Mouse (Mus musculus): ENCODE results near the gene Sf3a3. TPM values are rescaled to one million over a fixed set of nuclear protein-coding genes. Genes with fewer than 3 reads are reported as not detected.
A peak's percentile ranks its signal among the peaks of the same experiment; 100 is the strongest.
"Not testable (repeated sequence)": the region's sequence is repeated elsewhere in the genome, so short reads cannot be mapped to it uniquely, and the experiment has no call there.

Sf3a3 gene
- polyA plus RNA-seq, 2 experiments = 42.1 to 59.2 TPM

DNA sequence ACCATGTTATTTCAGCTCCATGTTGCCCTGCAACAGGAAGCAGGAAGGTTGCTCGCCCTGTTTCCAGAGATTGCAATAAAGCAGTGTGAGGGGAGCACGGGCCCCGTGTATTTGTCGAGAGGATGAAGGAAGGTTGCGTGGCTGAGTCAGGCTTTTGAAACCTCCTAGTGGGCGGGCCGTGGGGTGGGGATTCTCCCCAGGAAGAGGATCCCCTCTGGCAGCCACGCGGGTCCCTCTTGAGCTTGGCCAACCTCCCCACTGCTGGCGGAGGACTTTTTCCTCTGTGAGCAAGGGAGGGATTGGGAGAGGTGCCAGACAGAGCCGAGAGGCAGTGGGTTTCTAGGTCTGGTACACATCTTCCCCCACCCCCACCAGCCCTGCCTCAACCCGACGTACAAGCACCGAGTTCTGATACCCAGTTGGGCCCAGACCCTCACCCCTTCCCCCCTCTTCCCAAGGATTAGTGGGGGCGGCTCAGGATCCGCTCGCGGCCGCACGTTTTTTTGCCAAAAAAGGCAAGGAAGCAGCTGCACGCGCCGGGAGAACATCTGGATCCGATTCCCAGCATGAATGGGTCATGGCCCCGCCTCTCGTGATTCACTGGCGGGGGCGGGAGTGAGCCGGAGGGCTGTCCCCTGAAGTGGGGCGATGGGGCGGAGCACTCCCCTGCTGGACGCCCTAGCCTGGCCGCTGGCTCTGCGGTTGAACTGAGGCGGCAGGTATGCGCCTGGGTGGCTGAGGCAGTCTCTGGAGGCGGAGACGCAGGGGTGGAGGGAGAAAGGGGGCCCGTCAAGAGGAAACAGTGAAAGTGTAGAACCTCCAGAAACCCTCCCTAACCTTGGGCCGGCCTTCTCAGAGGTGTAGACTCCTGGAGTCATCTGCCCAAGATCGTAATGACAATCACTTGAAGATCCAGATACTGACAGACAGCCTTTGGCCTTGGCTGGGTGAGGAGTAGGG is 5.8 kb upstream of the Sf3a3 start:
- 3% methylated on average over 41 of the region's 41 CpGs for WGBS (ENCODE audit: insufficient replicate concordance)
- peak; percentile 75 for ATAC-seq (ENCODE audit: insufficient read depth)

DNA sequence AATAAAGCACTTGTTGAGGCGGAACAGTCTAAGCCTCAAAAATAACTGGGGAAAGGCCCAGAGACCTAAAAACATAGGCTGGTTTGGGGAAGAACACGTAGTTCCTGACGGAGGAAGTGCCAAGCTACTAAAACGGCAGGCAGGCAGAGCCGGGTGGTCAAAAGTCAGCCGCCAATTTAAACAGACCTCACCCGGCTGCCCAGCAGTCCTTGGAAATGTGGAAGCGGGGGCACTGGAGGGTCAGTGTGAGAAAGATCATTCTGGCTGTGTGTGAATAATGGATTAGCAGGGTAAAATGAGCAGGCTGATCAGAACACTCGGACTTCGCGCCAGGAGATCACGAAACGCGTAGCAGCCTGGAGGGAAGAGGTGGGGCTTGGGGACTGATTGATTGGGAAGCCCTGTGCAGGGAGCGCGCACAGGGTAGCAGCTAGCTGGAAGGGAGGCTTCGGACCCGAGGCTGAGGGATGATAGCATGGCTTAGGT is 4.6 kb upstream of the Sf3a3 start:
- DNase-seq (ENCODE audit: low read depth in 3 of 3, low spot score in 3 of 3) (no peak), ATAC-seq (ENCODE audit: insufficient read depth) (no peak)
- Histone ChIP-seq H3K27me3 (ENCODE audit: control insufficient read depth, insufficient read depth, low read length) (no peaks in the 10 kb centered on the region), H3K36me3 (replicated peaks; ENCODE audit: control insufficient read depth, insufficient read depth, low read depth) (no peaks in the 10 kb centered on the region; the same call in 1 of the 2 replicates), H3K4me3 (ENCODE audit: insufficient read depth in 1 of 2, low read depth in 2 of 2, low read length in 2 of 2) (peak overlapping the region; percentile 30 to 40; a peak in 3 of 4 replicates), H3K27ac (peak overlapping the region; percentile 51), H3K9ac (replicated peaks) (peak overlapping the region; percentile 60), H3K4me1 (replicated peaks; ENCODE audit: control insufficient read depth in 2 of 2, insufficient read depth in 2 of 2, low read length in 1 of 2) (peaks cover 35 to 38% of the 10 kb centered on the region in 2 experiments), H3K4me2 (ENCODE audit: low read depth) (peak overlapping the region; percentile 80), H3K9me3 (ENCODE audit: control insufficient read depth, low read length) (no peaks in the 10 kb centered on the region)
- 3% methylated on average over 18 of the region's 18 CpGs for WGBS (ENCODE audit: insufficient replicate concordance)
- no peak for TF ChIP-seq CTCF (IDR thresholded peaks at IDR 0.05; ENCODE audit: low read depth)
- no peak for TF ChIP-seq EP300 (IDR thresholded peaks at IDR 0.05; ENCODE audit: low read depth)

More for the DNA sequence above, 5.8 kb upstream of the Sf3a3 start:
- peak overlapping the region; percentile 61 for H3K9ac ChIP-seq (replicated peaks)
- H3K4me1 ChIP-seq (replicated peaks; ENCODE audit: control insufficient read depth in 2 of 2, insufficient read depth in 2 of 2, low read length in 1 of 2) = peaks cover 38 to 42% of the 10 kb centered on the region in 2 experiments
- no peaks in the 10 kb centered on the region; the same call in 1 of the 2 replicates for H3K36me3 ChIP-seq (replicated peaks; ENCODE audit: control insufficient read depth, insufficient read depth, low read depth)
- H3K27ac ChIP-seq = peak overlapping the region; percentile 51
- no peaks in the 10 kb centered on the region for H3K9me3 ChIP-seq (ENCODE audit: control insufficient read depth, low read length)
- H3K4me2 ChIP-seq (ENCODE audit: low read depth) = peak overlapping the region; percentile 80
- DNase-seq (ENCODE audit: low read depth in 3 of 3, low spot score in 3 of 3) = peak; percentile 60 to 69 (median 63)
- H3K27me3 ChIP-seq (ENCODE audit: control insufficient read depth, insufficient read depth, low read length) = no peaks in the 10 kb centered on the region
- H3K4me3 ChIP-seq (ENCODE audit: insufficient read depth in 1 of 2, low read depth in 2 of 2, low read length in 2 of 2) = peak overlapping the region; percentile 52 to 59
- TF ChIP-seq CTCF (IDR thresholded peaks at IDR 0.05; ENCODE audit: low read depth) = peak; percentile 40
- no peak for TF ChIP-seq EP300 (IDR thresholded peaks at IDR 0.05; ENCODE audit: low read depth)

GRCm38 (mm10) chr4:124710776-124711291 is 3.7 kb upstream of the Sf3a3 start:
- no peak for DNase-seq (ENCODE audit: low read depth in 3 of 3, low spot score in 3 of 3)
- H3K4me3 ChIP-seq (ENCODE audit: insufficient read depth in 1 of 2, low read depth in 2 of 2, low read length in 2 of 2) = no peak overlapping the region
- peak overlapping the region; percentile 80; the same call in 1 of the 2 replicates for H3K4me2 ChIP-seq (ENCODE audit: low read depth)
- TF ChIP-seq CTCF (IDR thresholded peaks at IDR 0.05; ENCODE audit: low read depth) = peak; percentile 71
- TF ChIP-seq EP300 (IDR thresholded peaks at IDR 0.05; ENCODE audit: low read depth) = no peak
- no peak overlapping the region for H3K9ac ChIP-seq (replicated peaks)
- H3K36me3 ChIP-seq (replicated peaks; ENCODE audit: control insufficient read depth, insufficient read depth, low read depth) = peaks cover under 1% of the 10 kb centered on the region; the same call in 1 of the 2 replicates
- 5% methylated on average over 5 of the region's 5 CpGs for WGBS (ENCODE audit: insufficient replicate concordance)
- H3K4me1 ChIP-seq (replicated peaks; ENCODE audit: control insufficient read depth in 2 of 2, insufficient read depth in 2 of 2, low read length in 1 of 2) = peaks cover 35 to 43% of the 10 kb centered on the region in 2 experiments
- H3K27me3 ChIP-seq (ENCODE audit: control insufficient read depth, insufficient read depth, low read length) = no peaks in the 10 kb centered on the region
- no peak for ATAC-seq (ENCODE audit: insufficient read depth)
- H3K9me3 ChIP-seq (ENCODE audit: control insufficient read depth, low read length) = no peaks in the 10 kb centered on the region
- no peak overlapping the region for H3K27ac ChIP-seq

GRCm38 (mm10) chr4:124712618-124713017 is 2.0 kb upstream of the Sf3a3 start:
- H3K36me3 ChIP-seq (replicated peaks; ENCODE audit: control insufficient read depth, insufficient read depth, low read depth) = peaks cover 8% of the 10 kb centered on the region; the same call in 1 of the 2 replicates
- H3K4me3 ChIP-seq (ENCODE audit: insufficient read depth in 1 of 2, low read depth in 2 of 2, low read length in 2 of 2) = no peak overlapping the region
- H3K27me3 ChIP-seq (ENCODE audit: control insufficient read depth, insufficient read depth, low read length) = no peaks in the 10 kb centered on the region
- H3K27ac ChIP-seq = peak overlapping the region; percentile 69
- peak overlapping the region; percentile 1; the same call in 1 of the 2 replicates for H3K4me2 ChIP-seq (ENCODE audit: low read depth)
- H3K4me1 ChIP-seq (replicated peaks; ENCODE audit: control insufficient read depth in 2 of 2, insufficient read depth in 2 of 2, low read length in 1 of 2) = peaks cover 40 to 43% of the 10 kb centered on the region in 2 experiments
- DNase-seq (ENCODE audit: low read depth in 3 of 3, low spot score in 3 of 3) = peak; percentile 68 to 76 (median 74)
- no peak overlapping the region; the same call in 1 of the 2 replicates for H3K9ac ChIP-seq (replicated peaks)
- WGBS (ENCODE audit: insufficient replicate concordance) = 39% methylated on average over 6 of the region's 6 CpGs
- TF ChIP-seq EP300 (IDR thresholded peaks at IDR 0.05; ENCODE audit: low read depth) = peak; percentile 69
- TF ChIP-seq CTCF (IDR thresholded peaks at IDR 0.05; ENCODE audit: low read depth) = no peak
- no peaks in the 10 kb centered on the region for H3K9me3 ChIP-seq (ENCODE audit: control insufficient read depth, low read length)
- ATAC-seq (ENCODE audit: insufficient read depth) = peak; percentile 69

DNA sequence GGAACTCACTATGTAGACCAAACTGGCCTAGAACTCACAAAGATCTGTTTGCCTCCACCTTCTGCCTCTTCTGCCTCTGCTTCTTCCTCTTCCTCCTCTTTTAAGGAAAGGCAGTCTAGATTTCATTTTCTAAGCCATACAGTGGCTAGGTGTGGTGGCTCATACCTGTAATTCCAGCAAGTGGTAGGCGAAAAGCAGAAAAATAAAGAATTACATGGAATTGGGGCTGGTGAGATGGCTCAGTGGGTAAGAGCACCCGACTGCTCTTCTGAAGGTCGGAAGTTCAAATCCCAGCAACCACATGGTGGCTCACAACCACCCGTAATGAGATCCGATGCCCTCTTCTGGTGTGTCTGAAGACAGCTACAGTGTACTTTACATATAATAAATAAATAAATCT is 726 bp upstream of the Sf3a3 start:
- ATAC-seq (ENCODE audit: insufficient read depth); DNase-seq (ENCODE audit: low read depth in 3 of 3, low spot score in 3 of 3): not testable (repeated sequence)

More for the DNA sequence above, 726 bp upstream of the Sf3a3 start:
- 59% methylated on average over 5 of the region's 5 CpGs for WGBS (ENCODE audit: insufficient replicate concordance)
- H3K4me2 ChIP-seq (ENCODE audit: low read depth) = peak overlapping the region; percentile 75
- H3K4me1 ChIP-seq (replicated peaks; ENCODE audit: control insufficient read depth in 2 of 2, insufficient read depth in 2 of 2, low read length in 1 of 2) = peaks cover 38% of the 10 kb centered on the region in 2 experiments
- H3K9ac ChIP-seq (replicated peaks); H3K27ac ChIP-seq; H3K4me3 ChIP-seq (ENCODE audit: insufficient read depth in 1 of 2, low read depth in 2 of 2, low read length in 2 of 2); H3K9me3 ChIP-seq (ENCODE audit: control insufficient read depth, low read length); H3K27me3 ChIP-seq (ENCODE audit: control insufficient read depth, insufficient read depth, low read length): not testable (repeated sequence)
- peaks cover 20% of the 10 kb centered on the region for H3K36me3 ChIP-seq (replicated peaks; ENCODE audit: control insufficient read depth, insufficient read depth, low read depth)
